12 mouse cellular contexts compared by ENCODE assay signal in the genomic region with DNA sequence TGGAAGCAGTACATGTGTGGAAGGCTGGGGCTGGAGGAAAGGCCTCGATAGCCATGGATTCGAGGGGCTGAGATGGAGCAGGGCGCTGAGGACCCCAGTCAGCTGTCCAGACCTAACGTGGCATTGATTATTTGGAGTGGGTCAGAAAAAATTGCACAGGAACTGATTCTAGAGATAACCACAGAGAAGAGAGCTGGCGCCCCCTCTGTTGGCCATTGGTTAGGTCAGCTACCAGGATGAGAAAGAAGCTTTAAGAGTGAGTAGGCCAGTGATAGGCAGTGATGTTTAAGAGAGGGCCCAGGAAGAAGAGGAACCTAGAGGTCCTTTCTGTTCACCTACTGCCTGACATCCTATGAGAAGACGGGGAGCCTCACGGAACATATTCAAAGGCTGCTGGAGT. TPM values are rescaled to one million over a fixed set of nuclear protein-coding genes. Genes with fewer than 3 reads are reported as not detected.
A peak's percentile ranks its signal among the peaks of the same experiment; 100 is the strongest.
DNase-seq lines count a peak whose midpoint lies in the region; ATAC-seq and TF ChIP-seq lines count a peak whose summit lies in the region.
"Had no signal": no experiment of that assay in that cellular context is flagged by ENCODE, and none has a peak within 500 bp of the region (broad histone marks: within the 10 kb centered on the region; RNA-seq: fewer than 3 reads in every experiment).

No protein-coding gene starts in this region.

- no peaks in the 10 kb centered on the region for H3K4me1 ChIP-seq in heart, adult 2 months (ENCODE audit: control insufficient read depth, insufficient read depth, low read length)
- H3K4me1 ChIP-seq in midbrain, postnatal 0 days (ENCODE audit: insufficient read depth, low read length): no peaks in the 10 kb centered on the region
- H3K4me1 ChIP-seq in midbrain, embryonic 15.5 days: no peaks in the 10 kb centered on the region
- H3K4me1 ChIP-seq in neural tube, embryonic 11.5 days (ENCODE audit: control insufficient read depth, insufficient read depth, low read length): no peaks in the 10 kb centered on the region
- no peaks in the 10 kb centered on the region for H3K4me1 ChIP-seq in heart, embryonic 11.5 days (ENCODE audit: control insufficient read depth, insufficient read depth, low read length)

- no peaks in the 10 kb centered on the region for H3K9me3 ChIP-seq in midbrain, postnatal 0 days (ENCODE audit: low read length)
- no peaks in the 10 kb centered on the region for H3K9me3 ChIP-seq in midbrain, embryonic 15.5 days
- H3K9me3 ChIP-seq in neural tube, embryonic 11.5 days (ENCODE audit: control insufficient read depth, low read length): no peaks in the 10 kb centered on the region
- no peaks in the 10 kb centered on the region for H3K9me3 ChIP-seq in heart, embryonic 11.5 days (replicated peaks; ENCODE audit: control insufficient read depth, low read length)
- H3K9me3 ChIP-seq: embryonic facial prominence, embryonic 10.5 days; G1E had no signal

- TF ChIP-seq POLR2A in heart, adult 2 months (IDR thresholded peaks at IDR 0.05; ENCODE audit: insufficient read depth, low read depth, low read length): no peak

- no peaks in the 10 kb centered on the region for H3K79me2 ChIP-seq in heart, adult 2 months (replicated peaks; ENCODE audit: control insufficient read depth, insufficient read depth, low read length)

- peak; percentile 50 for TF ChIP-seq CTCF in heart, adult 2 months (IDR thresholded peaks at IDR 0.05)
- TF ChIP-seq CTCF in midbrain, postnatal 0 days (IDR thresholded peaks at IDR 0.05): peak; percentile 55

- no peaks in the 10 kb centered on the region for H3K36me3 ChIP-seq in heart, adult 2 months (ENCODE audit: control insufficient read depth, insufficient read depth, low read length)
- peaks cover 34% of the 10 kb centered on the region for H3K36me3 ChIP-seq in midbrain, postnatal 0 days (ENCODE audit: insufficient read depth, low read length)
- peaks cover 25% of the 10 kb centered on the region; the same call in 1 of the 2 replicates for H3K36me3 ChIP-seq in midbrain, embryonic 15.5 days (replicated peaks)
- H3K36me3 ChIP-seq in neural tube, embryonic 11.5 days (ENCODE audit: control insufficient read depth, insufficient read depth, low read length): peaks cover 3% of the 10 kb centered on the region; the same call in 1 of the 2 replicates
- H3K36me3 ChIP-seq in heart, embryonic 11.5 days (ENCODE audit: control insufficient read depth, insufficient read depth, low read length): peaks cover 5% of the 10 kb centered on the region; the same call in 1 of the 2 replicates

- no peaks in the 10 kb centered on the region for H3K27me3 ChIP-seq in heart, adult 2 months (ENCODE audit: control insufficient read depth, insufficient read depth, low read length)
- H3K27me3 ChIP-seq in midbrain, postnatal 0 days (ENCODE audit: insufficient read depth, low read length): no peaks in the 10 kb centered on the region
- no peaks in the 10 kb centered on the region for H3K27me3 ChIP-seq in midbrain, embryonic 15.5 days (replicated peaks)
- H3K27me3 ChIP-seq in neural tube, embryonic 11.5 days (ENCODE audit: control insufficient read depth, insufficient read depth, low read length): no peaks in the 10 kb centered on the region
- no peaks in the 10 kb centered on the region for H3K27me3 ChIP-seq in heart, embryonic 11.5 days (ENCODE audit: control insufficient read depth, insufficient read depth, low read length)

- intact Hi-C loops in heart, adult 2 months (cut with DNase I): loop anchor here (5.0 kb wide), 1 partner anchor 122 kb away; no protein-coding TSS in a partner anchor

- H3K4me2 ChIP-seq in midbrain, postnatal 0 days (ENCODE audit: low read depth, low read length, poor library complexity, severe bottlenecking): no peak overlapping the region
- no peak overlapping the region for H3K4me2 ChIP-seq in midbrain, embryonic 15.5 days
- H3K4me2 ChIP-seq in neural tube, embryonic 11.5 days (ENCODE audit: low read depth): no peak overlapping the region
- no peak overlapping the region for H3K4me2 ChIP-seq in heart, embryonic 11.5 days

- H3K27ac ChIP-seq in heart, adult 2 months: no peak overlapping the region
- H3K27ac ChIP-seq in midbrain, postnatal 0 days (ENCODE audit: low read depth, low read length): no peak overlapping the region
- H3K27ac ChIP-seq in midbrain, embryonic 15.5 days: no peak overlapping the region
- no peak overlapping the region for H3K27ac ChIP-seq in neural tube, embryonic 11.5 days (ENCODE audit: low read depth, low read length)
- no peak overlapping the region for H3K27ac ChIP-seq in heart, embryonic 11.5 days (ENCODE audit: low read depth, low read length)
- H3K27ac ChIP-seq: embryonic facial prominence, embryonic 10.5 days had no signal

- H3K9ac ChIP-seq in heart, adult 2 months (ENCODE audit: low read depth, low read length): no peak overlapping the region
- no peak overlapping the region for H3K9ac ChIP-seq in midbrain, postnatal 0 days (replicated peaks; ENCODE audit: low read length, poor library complexity, severe bottlenecking)
- H3K9ac ChIP-seq in midbrain, embryonic 15.5 days: no peak overlapping the region
- H3K9ac ChIP-seq in neural tube, embryonic 11.5 days (ENCODE audit: low read length): no peak overlapping the region
- no peak overlapping the region for H3K9ac ChIP-seq in heart, embryonic 11.5 days (ENCODE audit: low read depth, low read length)

- WGBS in heart, adult 2 months: 80% methylated on average over 7 of the region's 7 CpGs
- 83% methylated on average over 7 of the region's 7 CpGs for WGBS in midbrain, postnatal 0 days
- 76% methylated on average over 7 of the region's 7 CpGs for WGBS in midbrain, embryonic 15.5 days
- 76% methylated on average over 7 of the region's 7 CpGs for WGBS in neural tube, embryonic 11.5 days
- 76% methylated on average over 7 of the region's 7 CpGs for WGBS in heart, embryonic 11.5 days (ENCODE audit: insufficient replicate concordance)

- no peak for TF ChIP-seq EP300 in heart, adult 2 months (IDR thresholded peaks at IDR 0.05; ENCODE audit: insufficient read depth, low read depth, low read length)

- H3K4me3 ChIP-seq in heart, adult 2 months: no peak overlapping the region
- H3K4me3 ChIP-seq in midbrain, postnatal 0 days (ENCODE audit: low read depth, low read length): no peak overlapping the region
- H3K4me3 ChIP-seq in midbrain, embryonic 15.5 days: no peak overlapping the region
- H3K4me3 ChIP-seq in neural tube, embryonic 11.5 days (ENCODE audit: low read depth, low read length): no peak overlapping the region
- H3K4me3 ChIP-seq in heart, embryonic 11.5 days (ENCODE audit: low read depth, low read length): no peak overlapping the region
- H3K4me3 ChIP-seq: embryonic facial prominence, embryonic 10.5 days had no signal

- ATAC-seq in midbrain, postnatal 0 days (ENCODE audit: low FRiP score): no peak
- no peak for ATAC-seq in midbrain, embryonic 15.5 days (replicated peaks)
- no peak for ATAC-seq in neural tube, embryonic 11.5 days (ENCODE audit: insufficient read depth, low FRiP score, low TSS enrichment)
- ATAC-seq in heart, embryonic 11.5 days (replicated peaks; ENCODE audit: insufficient number of reproducible peaks, low FRiP score, low TSS enrichment): no peak

- DNase-seq in heart, adult 2 months: no peak
- DNase-seq in heart, adult 9 months (ENCODE audit: low spot score in 2 of 2): no peak
- DNase-seq in midbrain, postnatal 0 days (ENCODE audit: low spot score): peak; percentile 14
- DNase-seq in R1 (ENCODE audit: low read depth, low spot score): peak; percentile 74
- peak; percentile 31 for DNase-seq in neural tube, embryonic 11.5 days (ENCODE audit: low spot score)
- DNase-seq in frontal cortex, postnatal 36 days (ENCODE audit: low spot score in 2 of 2): no peak

RNA-seq across cellular contexts. Expression of a gene that starts 7.0 kb away (rescaled TPM):
- 10 to 100 TPM; 13.8 to 14.6 TPM for total RNA-seq in heart, adult 2 months (2021)
- polyA plus RNA-seq in heart, adult 2 months (2012; rRNA removed): 10.1 and 16.9 TPM in 2 replicates
- 28.1 and 33.7 TPM in 2 replicates for total RNA-seq in midbrain, postnatal 0 days (2014; rRNA removed)
- 34.8 TPM in 2 replicates for polyA plus RNA-seq in midbrain, postnatal 0 days (2015; fragmentation: Nextera tagmentation; extraction: Ambion mirVana)
- polyA plus RNA-seq in midbrain, embryonic 15.5 days (2015; fragmentation: Nextera tagmentation; extraction: Ambion mirVana): 50.7 and 53.1 TPM in 2 replicates
- 52.3 and 56.6 TPM in 2 replicates for polyA plus RNA-seq in neural tube, embryonic 11.5 days (2014; fragmentation: Nextera tagmentation; extraction: Ambion mirVana)
- 30.7 and 32.6 TPM in 2 replicates for polyA plus RNA-seq in heart, embryonic 11.5 days (2014; fragmentation: Nextera tagmentation; extraction: Ambion mirVana)

RNA-seq across cellular contexts. Expression of a gene that starts 10.6 kb away (rescaled TPM):
- total RNA-seq in heart, adult 2 months (2021): not detected
- polyA plus RNA-seq in heart, adult 2 months (2012; rRNA removed): 1.1 TPM in 1 of 2 replicates, not detected in the other
- 0.90 and 2.7 TPM in 2 replicates for total RNA-seq in midbrain, postnatal 0 days (2014; rRNA removed)
- polyA plus RNA-seq in midbrain, postnatal 0 days (2015; fragmentation: Nextera tagmentation; extraction: Ambion mirVana): 0.37 and 0.69 TPM in 2 replicates
- polyA plus RNA-seq in midbrain, embryonic 15.5 days (2015; fragmentation: Nextera tagmentation; extraction: Ambion mirVana): 0.29 and 0.35 TPM in 2 replicates
- 1.6 and 2.0 TPM in 2 replicates for polyA plus RNA-seq in neural tube, embryonic 11.5 days (2014; fragmentation: Nextera tagmentation; extraction: Ambion mirVana)
- polyA plus RNA-seq in heart, embryonic 11.5 days (2014; fragmentation: Nextera tagmentation; extraction: Ambion mirVana): 0.94 and 0.96 TPM in 2 replicates
- total RNA-seq: megakaryocyte, adult 5-6 weeks had no signal
- polyA plus RNA-seq: G1E had no signal

RNA-seq across cellular contexts. Expression of a gene that starts 15.4 kb away (rescaled TPM):
- 100 to 1,000 TPM; 104 to 131 TPM for total RNA-seq in heart, adult 2 months (2021)
- polyA plus RNA-seq in heart, adult 2 months (2012; rRNA removed): 165 and 210 TPM in 2 replicates
- total RNA-seq in midbrain, postnatal 0 days (2014; rRNA removed): 47.8 and 77.7 TPM in 2 replicates
- polyA plus RNA-seq in midbrain, postnatal 0 days (2015; fragmentation: Nextera tagmentation; extraction: Ambion mirVana): 52.7 and 63.7 TPM in 2 replicates
- polyA plus RNA-seq in midbrain, embryonic 15.5 days (2015; fragmentation: Nextera tagmentation; extraction: Ambion mirVana): 61.3 and 66.6 TPM in 2 replicates
- 99.7 and 109 TPM in 2 replicates for polyA plus RNA-seq in neural tube, embryonic 11.5 days (2014; fragmentation: Nextera tagmentation; extraction: Ambion mirVana)
- polyA plus RNA-seq in heart, embryonic 11.5 days (2014; fragmentation: Nextera tagmentation; extraction: Ambion mirVana): 166 and 174 TPM in 2 replicates

RNA-seq across cellular contexts. Expression of a gene that starts 23.9 kb away (rescaled TPM):
- 10 to 100 TPM; 16.2 to 17.7 TPM for total RNA-seq in heart, adult 2 months (2021)
- 59.2 and 90.0 TPM in 2 replicates for polyA plus RNA-seq in heart, adult 2 months (2012; rRNA removed)
- total RNA-seq in midbrain, postnatal 0 days (2014; rRNA removed): 22.7 and 30.3 TPM in 2 replicates
- polyA plus RNA-seq in midbrain, postnatal 0 days (2015; fragmentation: Nextera tagmentation; extraction: Ambion mirVana): 61.2 and 62.8 TPM in 2 replicates
- polyA plus RNA-seq in midbrain, embryonic 15.5 days (2015; fragmentation: Nextera tagmentation; extraction: Ambion mirVana): 52.9 and 58.8 TPM in 2 replicates
- 53.9 and 59.6 TPM in 2 replicates for polyA plus RNA-seq in neural tube, embryonic 11.5 days (2014; fragmentation: Nextera tagmentation; extraction: Ambion mirVana)
- 98.7 and 101 TPM in 2 replicates for polyA plus RNA-seq in heart, embryonic 11.5 days (2014; fragmentation: Nextera tagmentation; extraction: Ambion mirVana)

RNA-seq across cellular contexts. Expression of a gene that starts 24.0 kb away (rescaled TPM):
- not detected for total RNA-seq in heart, adult 2 months (2021)
- not detected in 2 replicates for polyA plus RNA-seq in heart, adult 2 months (2012; rRNA removed)
- total RNA-seq in midbrain, postnatal 0 days (2014; rRNA removed): 0.16 TPM in 1 of 2 replicates, not detected in the other
- not detected in 2 replicates for polyA plus RNA-seq in midbrain, postnatal 0 days (2015; fragmentation: Nextera tagmentation; extraction: Ambion mirVana)
- not detected in 2 replicates for polyA plus RNA-seq in midbrain, embryonic 15.5 days (2015; fragmentation: Nextera tagmentation; extraction: Ambion mirVana)
- not detected in 2 replicates for polyA plus RNA-seq in neural tube, embryonic 11.5 days (2014; fragmentation: Nextera tagmentation; extraction: Ambion mirVana)
- polyA plus RNA-seq in heart, embryonic 11.5 days (2014; fragmentation: Nextera tagmentation; extraction: Ambion mirVana): not detected in 2 replicates
- total RNA-seq: G1E; megakaryocyte, adult 5-6 weeks had no signal
- polyA plus RNA-seq: embryonic facial prominence, embryonic 10.5 days; G1E; heart, embryonic 16.5 days had no signal

Comparison
In these comparisons a context has a peak if more than half of its experiments do, and no peak if none do; other contexts are left out.
1. DNase-seq: peak in midbrain, postnatal 0 days (single experiment), R1 (single experiment) and neural tube, embryonic 11.5 days (single experiment); none in heart, adult 2 months (0 of 2), heart, adult 9 months (0 of 2) and frontal cortex, postnatal 36 days (0 of 2).